Mouse (Mus musculus) forebrain, embryonic 11.5 days (tissue): ENCODE measurements around the gene Polr2j. TPM values are rescaled to one million over a fixed set of nuclear protein-coding genes. Genes with fewer than 3 reads are reported as not detected.
A peak's percentile ranks its signal among the peaks of the same experiment; 100 is the strongest.

Source experiments
- ATAC-seq: fragments of 200-750 bp; cut with Nextera tagmentation; replicated peaks from 2 replicates; pipeline ENCODE4 v1.8.0; 2017; ENCODE audit warnings: moderate TSS enrichment; ENCODE audit not compliant: low FRiP score
- DNase-seq: peaks from one replicate; pipeline ENCODE4 v3.0.0-alpha.2; 2017; ENCODE audit warnings: low spot score
- H3K27ac ChIP-seq: fragments of 300-500 bp; sonication (generic); 2 replicates; pipeline ENCODE4 v1.5.1; 2014; ENCODE audit warnings: low read depth, low read length
- H3K27me3 ChIP-seq: fragments of 300-500 bp; sonication (generic); 2 replicates; pipeline ENCODE4 v1.6.1; 2014; ENCODE audit warnings: mild to moderate bottlenecking, low read length, mixed read lengths; ENCODE audit not compliant: control insufficient read depth, insufficient read depth
- H3K36me3 ChIP-seq: fragments of 300-500 bp; sonication (generic); 2 replicates; pipeline ENCODE4 v1.6.1; 2014; ENCODE audit warnings: mild to moderate bottlenecking, low read length, moderate library complexity, mixed read lengths; ENCODE audit not compliant: control insufficient read depth, insufficient read depth
- H3K4me1 ChIP-seq: fragments of 300-500 bp; sonication (generic); replicated peaks from 2 replicates; pipeline ENCODE4 v1.6.1; 2014; ENCODE audit warnings: low read length, mixed read lengths; ENCODE audit not compliant: control insufficient read depth, insufficient read depth
- H3K4me2 ChIP-seq: fragments of 300-500 bp; sonication (generic); 2 replicates; pipeline ENCODE4 v1.6.1; 2014; ENCODE audit warnings: low read depth, mild to moderate bottlenecking, low read length, moderate library complexity, mixed read lengths; ENCODE audit not compliant: severe bottlenecking
- H3K4me3 ChIP-seq: fragments of 300-500 bp; sonication (generic); 2 replicates; pipeline ENCODE4 v1.5.1; 2014; ENCODE audit warnings: low read depth, low read length
- H3K9ac ChIP-seq: fragments of 300-500 bp; sonication (generic); 2 replicates; pipeline ENCODE4 v1.6.1; 2014; ENCODE audit warnings: low read length
- H3K9me3 ChIP-seq: fragments of 300-500 bp; sonication (generic); 2 replicates; pipeline ENCODE4 v1.6.1; 2016; ENCODE audit warnings: low read length, mixed read lengths; ENCODE audit not compliant: control insufficient read depth
- WGBS: fragments of 180-500 bp; shearing (Covaris S2); extraction: QIAGEN DNeasy Blood & Tissue Kit; methylation state at CpG from one replicate; pipeline ENCODE4 v1.1.7; 2014; 5-methylcytosine and 5-hydroxymethylcytosine counted together
- polyA plus RNA-seq: library from polyadenylated mRNA; unstranded; fragments of >200 nt; fragmentation: Nextera tagmentation; extraction: Ambion mirVana; gene quantifications from 2 replicates; pipeline ENCODE4 v1.2.1, GENCODE M21; 2014

Gene Polr2j
- 253 and 261 TPM in 2 replicates for polyA plus RNA-seq

DNA sequence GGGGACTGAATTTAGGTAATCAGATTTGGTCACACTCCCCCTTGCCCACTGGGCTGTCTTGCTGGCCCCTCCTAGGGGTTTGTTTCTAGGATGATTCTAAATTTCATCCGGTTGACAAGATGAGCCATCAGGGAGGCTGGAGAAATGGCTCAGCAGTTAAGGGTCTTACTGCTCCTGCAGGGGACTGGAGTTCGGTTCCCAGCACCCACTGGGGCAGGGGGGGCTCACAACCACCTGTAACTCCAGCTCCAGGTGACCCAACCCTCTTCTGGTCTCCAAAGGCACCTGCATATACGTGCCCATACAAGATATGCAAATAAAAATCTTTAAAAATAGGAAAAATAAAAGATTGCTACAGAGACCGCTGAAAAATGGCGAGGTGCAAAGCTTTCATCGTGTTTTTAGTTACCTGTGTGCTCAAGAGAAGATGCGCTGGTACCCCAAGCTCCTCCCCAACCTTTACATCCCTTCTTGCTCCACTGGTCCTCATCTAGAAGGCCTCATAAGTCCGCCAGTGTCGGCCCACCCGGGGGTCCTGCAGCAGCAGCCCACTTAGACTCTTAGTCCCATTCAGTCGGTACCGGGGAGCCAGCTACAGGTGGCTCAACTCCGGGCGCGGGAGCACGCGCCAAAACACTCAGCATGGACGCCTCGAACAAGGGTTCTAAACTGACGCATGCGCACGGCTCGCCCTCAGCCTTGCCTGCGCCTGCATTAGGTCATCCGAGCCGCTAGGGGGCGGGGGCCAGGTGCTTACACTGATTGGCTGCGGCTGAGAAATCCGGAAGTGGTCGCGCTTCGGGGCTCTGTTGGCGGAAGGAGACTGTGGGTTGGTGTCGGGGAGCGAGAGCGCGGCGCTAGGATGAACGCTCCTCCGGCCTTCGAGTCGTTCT, at the start of gene Polr2j:
TSS of gene Polr2j (plus strand) at position 741 of the 893 bp plus-strand sequence.
- ATAC-seq, result peak; percentile 94
- Histone ChIP-seq H3K4me1 (peaks cover 7% of the 10 kb centered on the region), H3K4me3 (peak within 1 kb of the TSS; percentile 91), H3K9me3 (no peaks in the 10 kb centered on the region), H3K9ac (peak within 1 kb of the TSS; percentile 85), H3K36me3 (peaks cover 5% of the 10 kb centered on the region; the same call in 1 of the 2 replicates), H3K27ac (0 out of 2 replicates have a peak within 1 kb of the TSS, but pooled peaks have one; percentile 20), H3K4me2 (peak within 1 kb of the TSS; percentile 81), H3K27me3 (no peaks in the 10 kb centered on the region)
- DNase-seq, result peak; percentile 99
- 3% methylated on average over 42 of the region's 42 CpGs for WGBS

DNA sequence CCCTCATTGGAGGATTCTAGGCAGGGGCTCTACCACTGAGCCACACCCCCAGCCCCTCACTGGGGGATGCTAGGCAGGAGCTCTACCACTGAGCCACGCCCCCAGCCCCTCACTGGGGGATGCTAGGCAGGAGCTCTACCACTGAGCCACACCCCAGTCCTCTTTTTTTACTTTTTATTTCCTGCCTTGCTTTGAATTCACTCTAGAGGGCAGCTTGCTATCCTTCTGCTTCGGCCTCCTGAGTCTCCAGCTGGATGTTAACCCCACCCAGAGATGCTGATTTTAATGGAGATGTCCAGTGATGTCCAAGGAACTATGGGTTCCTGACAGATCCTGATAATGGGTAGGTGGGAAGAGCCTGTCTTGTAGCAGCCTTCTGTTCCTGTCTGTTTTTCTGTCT, 47.0 kb upstream of the Polr2j start:
- no peaks in the 10 kb centered on the region for H3K9me3 ChIP-seq
- H3K27me3 ChIP-seq, result no peaks in the 10 kb centered on the region
- DNase-seq (no peak), ATAC-seq (no peak)
- no peaks in the 10 kb centered on the region for H3K36me3 ChIP-seq
- H3K4me1 ChIP-seq, result no peaks in the 10 kb centered on the region
- H3K4me3 ChIP-seq, result no peak overlapping the region
- no peak overlapping the region for H3K27ac ChIP-seq
- H3K9ac ChIP-seq, result no peak overlapping the region
- no peak overlapping the region for H3K4me2 ChIP-seq
- WGBS, result 79% methylated on average over 2 of the region's 2 CpGs

DNA sequence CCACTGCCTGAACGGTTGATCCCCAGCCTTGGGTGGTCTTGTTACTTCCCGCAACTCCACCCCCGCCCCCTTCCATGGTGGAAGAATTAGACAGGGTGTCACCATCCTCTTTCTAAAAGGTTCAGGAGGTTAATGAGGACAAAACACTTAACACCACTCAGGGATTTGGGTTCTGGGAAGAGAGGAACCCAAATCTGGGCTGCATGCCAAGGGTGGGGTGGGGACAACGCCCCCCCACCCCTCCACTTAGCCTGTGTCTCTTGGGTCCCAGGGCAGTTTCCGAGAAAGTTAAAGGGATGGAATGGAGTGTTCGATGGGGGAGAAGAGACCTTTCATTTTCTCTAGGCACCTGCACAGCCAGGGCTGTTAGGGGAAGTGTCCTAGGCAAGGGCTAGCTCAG, 43.4 kb upstream of the Polr2j start:
- 65% methylated on average over 6 of the region's 6 CpGs for WGBS
- Histone ChIP-seq H3K27ac (no peak overlapping the region), H3K9me3 (no peaks in the 10 kb centered on the region), H3K4me3 (no peak overlapping the region), H3K4me1 (no peaks in the 10 kb centered on the region), H3K27me3 (no peaks in the 10 kb centered on the region), H3K36me3 (no peaks in the 10 kb centered on the region), H3K9ac (no peak overlapping the region), H3K4me2 (no peak overlapping the region)
- DNase-seq (no peak), ATAC-seq (no peak)

DNA sequence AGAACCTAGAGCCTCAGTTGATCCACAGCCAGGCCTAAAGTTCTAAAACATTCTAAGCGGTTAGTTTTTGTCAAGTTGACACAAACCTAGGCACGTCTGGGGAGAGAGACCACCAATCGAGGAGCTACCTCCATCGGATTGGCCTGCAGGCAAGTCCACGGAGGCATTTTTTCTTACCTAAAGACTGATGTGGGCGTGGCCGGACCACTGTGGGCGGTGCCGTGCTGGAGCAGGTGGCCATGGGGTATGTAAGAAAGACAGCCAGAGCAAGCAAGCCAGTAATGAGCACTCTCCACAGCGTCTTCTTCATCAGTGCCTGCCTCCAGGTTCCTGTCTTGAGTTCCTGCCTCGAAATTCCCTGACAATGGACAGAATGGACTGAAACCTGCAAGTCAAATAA, 42.9 kb upstream of the Polr2j start:
- Histone ChIP-seq H3K27ac (no peak overlapping the region), H3K27me3 (no peaks in the 10 kb centered on the region), H3K4me1 (no peaks in the 10 kb centered on the region), H3K9me3 (no peaks in the 10 kb centered on the region), H3K4me3 (no peak overlapping the region), H3K9ac (no peak overlapping the region), H3K4me2 (no peak overlapping the region), H3K36me3 (no peaks in the 10 kb centered on the region)
- no peak for ATAC-seq
- DNase-seq, result no peak
- 78% methylated on average over 11 of the region's 11 CpGs for WGBS

DNA sequence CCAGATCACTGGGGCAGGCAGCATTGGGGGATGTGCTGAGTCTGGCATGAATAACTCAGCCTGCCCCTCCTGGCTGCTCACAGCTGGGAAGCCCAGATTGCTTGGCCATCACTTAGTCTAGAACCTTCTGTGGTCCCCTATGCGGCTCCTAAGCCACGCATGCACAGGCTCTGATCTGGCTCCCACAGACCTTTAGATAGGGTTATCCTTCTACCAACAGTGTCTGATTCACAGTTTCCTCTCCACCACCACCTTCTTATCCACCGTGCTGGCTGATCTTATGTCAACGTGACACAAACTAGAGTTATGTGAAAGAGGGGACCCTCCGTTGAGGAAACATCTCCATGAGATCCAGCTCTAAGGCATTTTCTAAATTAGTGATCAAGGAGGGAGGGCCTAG, 41.4 kb upstream of the Polr2j start:
- Histone ChIP-seq H3K36me3 (no peaks in the 10 kb centered on the region), H3K9ac (no peak overlapping the region), H3K27ac (no peak overlapping the region), H3K27me3 (no peaks in the 10 kb centered on the region), H3K4me3 (no peak overlapping the region), H3K9me3 (no peaks in the 10 kb centered on the region), H3K4me1 (no peaks in the 10 kb centered on the region), H3K4me2 (no peak overlapping the region)
- DNase-seq, result no peak
- 91% methylated on average over 5 of the region's 5 CpGs for WGBS
- no peak for ATAC-seq

DNA sequence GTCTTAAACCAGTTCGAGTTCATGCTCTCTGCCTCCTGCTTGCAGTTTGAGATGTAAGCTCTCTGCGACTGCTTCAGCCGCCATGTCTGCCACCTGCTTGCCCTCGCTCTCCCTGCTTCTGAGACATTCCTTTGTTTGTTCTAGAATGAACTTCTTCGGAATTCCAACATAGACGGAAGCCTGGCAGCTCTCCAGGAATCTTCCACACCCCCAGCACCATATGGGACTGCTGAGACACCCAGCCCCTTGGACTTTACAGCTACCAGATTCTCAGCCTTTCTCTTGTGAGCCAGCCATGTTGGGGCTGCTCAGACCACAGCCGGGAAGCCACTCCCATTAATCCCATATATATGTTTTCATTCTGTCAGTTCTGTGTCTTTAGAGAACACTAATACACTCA, 40.1 kb upstream of the Polr2j start:
- no peak for ATAC-seq
- Histone ChIP-seq H3K27me3 (no peaks in the 10 kb centered on the region), H3K4me1 (no peaks in the 10 kb centered on the region), H3K4me2 (no peak overlapping the region), H3K36me3 (no peaks in the 10 kb centered on the region), H3K27ac (no peak overlapping the region), H3K4me3 (no peak overlapping the region), H3K9me3 (no peaks in the 10 kb centered on the region), H3K9ac (no peak overlapping the region)
- 58% methylated on average over 7 of the region's 7 CpGs for WGBS
- DNase-seq, result no peak

DNA sequence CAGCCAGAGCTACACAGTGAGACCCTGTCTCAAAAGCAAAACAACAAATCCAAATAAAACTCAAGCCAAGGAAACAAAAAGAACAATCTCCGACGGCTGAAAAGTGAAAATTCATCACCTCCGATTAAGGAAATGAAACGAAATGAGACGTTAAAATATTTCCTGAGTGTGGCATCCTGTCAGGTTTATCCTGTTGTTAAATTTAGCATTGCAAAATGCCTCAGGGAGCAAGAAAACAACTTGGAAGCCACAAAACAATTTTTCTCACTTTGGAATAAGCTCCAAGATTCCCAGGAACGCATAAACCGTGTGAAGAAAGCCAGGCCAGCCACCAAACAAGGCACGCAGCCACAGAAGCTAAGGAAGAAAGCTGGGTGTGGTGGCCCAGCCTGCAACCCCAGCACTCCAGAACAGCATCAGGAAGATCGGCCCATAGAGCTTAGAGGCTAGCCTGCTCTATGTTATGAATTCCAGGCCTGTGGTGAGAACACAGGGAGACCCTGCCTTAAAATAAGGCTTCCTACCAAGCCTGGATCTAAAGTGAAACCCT, 39.4 kb upstream of the Polr2j start:
- WGBS, result 87% methylated on average over 9 of the region's 9 CpGs
- H3K4me1 ChIP-seq, result no peaks in the 10 kb centered on the region
- no peak for ATAC-seq
- H3K27ac ChIP-seq, result no peak overlapping the region
- H3K9me3 ChIP-seq, result no peaks in the 10 kb centered on the region
- H3K4me3 ChIP-seq, result no peak overlapping the region
- DNase-seq, result no peak
- H3K9ac ChIP-seq, result no peak overlapping the region
- no peak overlapping the region for H3K4me2 ChIP-seq
- no peaks in the 10 kb centered on the region for H3K36me3 ChIP-seq
- no peaks in the 10 kb centered on the region for H3K27me3 ChIP-seq

DNA sequence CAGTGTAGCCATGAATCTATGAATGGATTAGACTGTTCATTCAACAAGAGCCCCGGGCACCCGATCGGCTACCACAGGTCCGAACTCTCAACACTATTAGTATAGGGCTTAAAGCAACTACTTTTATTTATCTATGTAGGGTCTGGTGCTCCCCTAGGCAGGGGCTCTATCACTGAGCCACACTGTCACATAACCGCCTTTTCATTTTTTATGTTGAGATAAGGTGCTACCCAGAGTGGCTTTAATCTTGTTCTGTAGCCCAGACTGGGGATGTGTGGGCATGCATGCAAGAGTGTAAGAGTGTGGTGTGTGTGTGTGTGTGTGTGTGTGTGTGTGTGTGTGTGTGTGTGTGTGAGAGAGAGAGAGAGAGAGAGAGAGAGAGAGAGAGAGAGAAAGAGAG, 38.3 kb upstream of the Polr2j start:
- no peak overlapping the region for H3K9ac ChIP-seq
- H3K27me3 ChIP-seq, result no peaks in the 10 kb centered on the region
- WGBS, result 89% methylated on average over 5 of the region's 5 CpGs
- no peak for ATAC-seq
- H3K4me3 ChIP-seq, result no peak overlapping the region
- H3K27ac ChIP-seq, result no peak overlapping the region
- H3K4me1 ChIP-seq, result no peaks in the 10 kb centered on the region
- DNase-seq, result no peak
- H3K4me2 ChIP-seq, result no peak overlapping the region
- H3K9me3 ChIP-seq, result no peaks in the 10 kb centered on the region
- no peaks in the 10 kb centered on the region for H3K36me3 ChIP-seq
